Mouse (Mus musculus) brain, adult 2 months (tissue): Measurements from ENCODE around the gene Rem1.

ENCODE experiments used
- DNase-seq: peaks from one replicate; pipeline ENCODE4 v3.0.0; 2011; ENCODE audit warnings: low read depth, low spot score

The Rem1 gene

DNA sequence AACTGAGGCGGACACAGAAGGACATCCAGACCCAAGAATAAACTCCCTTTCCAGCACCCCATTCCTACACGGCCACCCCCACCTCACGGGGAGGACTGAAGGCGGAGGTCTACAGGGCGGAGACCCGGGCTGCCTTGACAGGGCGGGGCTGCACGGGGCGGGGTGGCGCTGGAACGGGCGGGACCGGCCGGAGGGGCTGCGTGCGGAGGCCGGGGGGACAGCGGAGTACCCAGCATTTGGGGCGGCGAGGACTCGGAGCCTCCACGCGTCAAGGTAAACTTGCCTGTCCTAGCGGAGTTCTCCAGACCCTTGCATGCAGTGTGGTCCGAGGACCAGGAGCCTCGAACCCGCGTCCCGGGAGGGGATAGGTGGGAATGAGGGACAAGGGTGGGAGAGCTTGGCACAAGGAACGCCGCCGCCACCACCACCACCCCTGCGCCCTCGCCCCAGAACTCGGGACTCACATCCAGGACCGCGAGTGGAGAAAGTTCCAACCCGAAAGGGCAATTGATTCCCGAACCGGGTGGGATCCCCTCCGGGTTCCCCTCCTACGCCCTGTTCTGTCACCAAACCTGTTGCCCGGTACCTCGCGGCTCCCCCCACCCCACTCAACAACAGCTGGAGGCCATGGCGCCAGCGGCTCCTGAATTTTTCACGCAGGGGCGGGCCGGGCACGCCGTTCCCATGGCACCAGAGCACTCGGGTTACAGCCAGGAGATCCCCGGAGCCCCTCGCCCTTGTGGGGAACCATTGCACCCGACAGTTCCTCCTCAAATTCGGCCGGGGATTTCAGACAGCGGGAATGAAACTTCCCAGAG, at the start of gene Rem1:
Rem1 (plus strand) TSS at position 178 of the 818 bp plus-strand sequence.
- no peak for DNase-seq

DNA sequence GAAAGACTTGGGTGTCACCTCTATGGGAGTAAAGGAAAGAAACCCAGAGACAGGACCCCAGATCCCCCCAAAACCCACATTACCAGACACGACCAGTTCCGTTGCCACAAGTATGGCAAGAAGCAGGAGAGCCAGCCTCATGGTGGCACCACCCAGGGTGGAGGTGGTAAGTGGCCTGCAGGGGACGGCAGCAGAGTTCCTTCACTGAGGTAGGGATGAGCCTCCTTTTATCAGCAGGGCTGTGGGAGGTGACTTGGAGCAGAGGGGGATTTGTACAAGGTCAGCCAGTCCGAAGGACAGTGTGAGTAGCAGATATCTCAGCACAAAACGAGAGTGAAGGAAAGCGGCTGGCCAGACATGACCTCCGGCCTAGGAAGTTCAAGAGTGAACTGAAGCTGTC, 46.6 kb upstream of the Rem1 start, which contains the start of gene Defb19:
Defb19 (minus strand) TSS at position 206 of the 400 bp plus-strand sequence.
- DNase-seq: no peak

DNA sequence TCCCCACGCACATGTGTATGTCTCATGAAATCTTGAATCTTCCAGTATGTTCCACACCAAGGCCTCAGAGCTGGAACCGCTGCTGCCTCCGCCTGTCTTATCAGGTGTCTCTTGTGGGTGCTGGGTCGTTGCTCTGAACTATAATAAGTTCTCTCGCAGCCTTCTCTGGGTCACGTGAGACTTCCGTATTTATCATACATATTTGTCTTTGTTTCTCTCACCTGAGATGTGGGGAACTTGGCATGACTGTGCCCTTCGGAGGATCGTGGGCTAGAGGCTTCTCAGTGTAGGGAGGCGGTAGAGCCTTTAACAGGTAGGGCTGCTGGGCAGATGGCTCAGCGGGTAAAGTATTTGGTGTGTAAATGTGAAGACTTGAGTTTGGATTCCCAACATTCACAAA, 46.1 kb upstream of the Rem1 start:
- no peak for DNase-seq

DNA sequence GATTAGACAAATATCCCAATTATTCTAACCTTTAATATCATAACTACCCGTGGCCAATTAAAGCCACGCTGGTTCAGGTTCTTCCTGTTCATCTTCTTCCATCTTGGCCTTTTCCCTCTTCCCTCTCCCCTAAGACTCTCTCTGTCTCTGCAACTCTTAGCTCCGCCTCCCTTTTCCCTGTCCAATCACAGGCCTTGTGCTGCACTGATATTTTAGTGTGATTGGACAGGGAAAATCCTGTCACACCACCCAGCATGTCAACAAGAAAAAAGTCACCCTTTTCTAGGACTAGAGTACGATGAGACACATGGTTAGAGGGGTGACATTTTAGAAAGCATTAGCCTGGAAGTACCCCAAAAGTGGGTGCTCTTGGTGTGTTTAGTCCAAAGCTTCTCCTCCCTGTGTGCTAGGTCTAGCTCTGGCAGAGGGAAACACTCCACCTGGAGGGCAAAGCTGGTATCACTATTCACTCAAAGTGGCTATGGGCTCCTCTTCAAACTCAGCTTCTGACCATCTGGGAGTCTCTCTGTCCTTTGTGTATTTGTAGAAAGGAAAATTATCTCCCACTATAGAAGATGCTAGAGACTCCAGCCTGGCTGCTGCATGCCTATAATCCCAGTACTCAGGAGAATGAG, 39.7 kb upstream of the Rem1 start:
- peak; percentile 21 for DNase-seq

DNA sequence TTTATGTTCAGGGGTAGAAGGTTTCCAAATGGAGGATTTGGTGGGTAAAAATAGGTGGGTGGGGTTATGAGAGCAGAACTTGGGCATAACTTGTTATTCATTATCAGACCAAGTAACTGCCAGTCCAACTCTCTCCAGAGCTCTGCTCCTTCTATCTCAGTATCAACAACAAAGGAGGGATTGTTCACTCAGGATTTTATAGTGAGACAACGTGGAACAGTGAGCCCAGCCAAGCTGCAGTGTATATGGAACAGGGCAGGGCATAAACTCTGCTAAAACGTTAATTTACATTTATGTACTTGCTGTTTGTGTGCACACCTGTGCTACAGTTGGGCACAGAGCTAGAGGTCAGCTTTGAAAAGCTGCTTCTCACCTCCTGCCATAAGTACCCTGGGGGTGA, 38.3 kb upstream of the Rem1 start:
- DNase-seq: no peak

DNA sequence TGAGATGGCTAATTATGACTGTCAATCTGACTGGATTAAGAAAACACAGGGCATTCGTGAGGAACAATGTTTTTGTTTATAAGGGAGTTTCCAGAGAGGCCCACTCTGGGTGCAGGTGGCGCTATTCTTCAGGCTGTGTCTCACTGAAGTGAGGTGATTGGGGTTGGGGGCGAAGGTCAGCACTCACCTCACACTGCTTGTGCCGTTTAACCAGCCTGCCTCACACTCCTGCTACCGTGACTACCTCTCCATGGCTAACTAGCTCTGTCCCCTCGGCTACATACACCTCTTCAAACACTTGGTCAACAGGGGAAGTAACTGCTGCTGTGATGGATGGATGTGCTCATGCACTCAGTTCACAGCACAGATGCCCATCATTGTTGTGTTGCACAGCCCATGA, 37.7 kb upstream of the Rem1 start:
- no peak for DNase-seq

DNA sequence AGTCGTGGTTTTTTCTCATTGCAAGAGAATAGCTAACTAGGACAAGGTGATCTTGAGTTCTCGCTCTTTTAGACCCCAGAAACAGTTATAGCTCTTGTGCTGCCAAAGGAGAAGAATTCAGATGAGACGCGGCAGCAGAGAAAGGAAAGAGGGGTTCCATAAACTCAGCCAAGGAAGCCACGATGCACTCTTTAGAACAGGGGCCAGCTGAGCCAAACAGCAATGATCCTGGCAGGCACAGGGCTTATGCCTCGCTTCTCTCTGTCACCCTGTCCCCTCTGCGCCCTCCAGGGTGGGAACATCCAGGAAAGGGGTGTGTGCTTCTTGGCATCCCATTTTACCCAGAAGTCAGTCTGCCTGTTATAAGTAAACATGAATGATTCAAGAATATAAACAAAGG, 27.5 kb upstream of the Rem1 start, which contains the start of gene Defb45:
Defb45 (minus strand) TSS at position 101 of the 400 bp plus-strand sequence.
- no peak for DNase-seq

DNA sequence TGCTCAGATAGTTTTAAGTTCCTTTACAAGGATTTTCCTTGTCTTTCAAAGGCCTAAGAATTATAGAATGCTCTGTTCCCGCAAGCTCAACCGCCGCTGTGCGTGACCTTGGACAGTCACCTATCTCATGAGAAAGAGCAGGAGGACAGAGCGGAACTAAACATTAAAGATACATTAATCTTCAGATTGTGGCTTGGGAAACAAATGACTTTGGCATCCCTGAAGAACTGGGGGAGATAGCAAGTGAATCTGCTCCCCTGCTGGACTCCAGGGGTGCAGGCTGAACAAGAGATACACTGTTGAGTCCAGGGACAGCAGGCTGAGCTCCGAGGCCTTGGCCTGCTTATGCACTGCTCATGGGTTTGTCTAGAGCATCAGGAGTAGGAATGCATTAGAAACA, 26.7 kb upstream of the Rem1 start:
- no peak for DNase-seq

DNA sequence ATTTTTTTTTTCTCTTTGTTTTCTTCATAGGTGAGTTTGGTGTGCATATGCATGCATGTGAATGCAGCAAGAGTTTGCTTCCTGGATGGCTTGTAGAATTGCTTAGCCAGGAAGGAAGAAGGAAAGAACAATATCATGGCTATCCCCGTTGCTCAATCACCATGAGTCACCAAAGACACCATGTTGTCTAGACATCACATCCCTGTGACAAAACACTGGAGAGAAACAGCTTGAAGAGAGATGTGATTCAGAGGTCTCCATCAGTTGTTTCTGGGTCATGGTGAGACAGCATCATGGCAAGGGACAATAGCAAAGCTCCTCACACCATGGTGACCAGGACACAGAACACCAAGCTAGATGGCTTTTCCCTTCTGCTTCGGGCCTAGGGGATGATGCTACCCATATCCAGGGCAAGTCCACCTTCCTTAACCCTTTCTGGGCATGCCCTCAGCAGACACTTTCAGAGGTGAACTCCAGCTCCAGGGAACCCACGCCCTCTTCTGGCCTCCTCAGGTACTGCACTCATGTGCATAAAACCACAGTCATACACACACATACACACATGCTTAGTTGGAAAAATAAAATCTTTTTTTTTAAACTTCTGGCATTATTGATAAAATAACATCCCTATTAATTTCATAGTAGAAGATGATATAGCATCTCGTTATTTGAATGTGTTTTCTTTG, 25.3 kb upstream of the Rem1 start:
- no peak for DNase-seq

DNA sequence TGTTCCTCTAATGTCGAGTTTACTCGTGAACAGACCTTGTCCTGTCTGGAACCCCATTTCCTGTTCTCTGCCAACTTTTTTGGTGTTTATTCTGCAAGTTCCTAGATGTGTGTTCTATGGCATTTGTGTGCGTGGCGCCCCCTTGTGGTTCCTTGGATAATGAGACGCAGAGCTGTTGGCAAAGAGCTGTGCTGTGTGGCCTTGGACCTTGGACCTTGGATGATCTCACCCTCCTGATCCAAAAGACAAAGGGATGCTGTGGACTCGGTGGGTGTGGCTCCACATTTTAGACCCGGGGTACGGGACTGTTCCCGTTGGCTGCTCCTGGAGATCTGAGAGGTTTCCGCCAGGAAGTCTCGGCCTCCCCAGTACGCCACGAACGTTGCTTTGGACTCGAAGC, 22.7 kb upstream of the Rem1 start, which contains the start of gene Defb36:
Defb36 (plus strand) TSS at position 271 of the 400 bp plus-strand sequence.
- DNase-seq: peak; percentile 39

DNA sequence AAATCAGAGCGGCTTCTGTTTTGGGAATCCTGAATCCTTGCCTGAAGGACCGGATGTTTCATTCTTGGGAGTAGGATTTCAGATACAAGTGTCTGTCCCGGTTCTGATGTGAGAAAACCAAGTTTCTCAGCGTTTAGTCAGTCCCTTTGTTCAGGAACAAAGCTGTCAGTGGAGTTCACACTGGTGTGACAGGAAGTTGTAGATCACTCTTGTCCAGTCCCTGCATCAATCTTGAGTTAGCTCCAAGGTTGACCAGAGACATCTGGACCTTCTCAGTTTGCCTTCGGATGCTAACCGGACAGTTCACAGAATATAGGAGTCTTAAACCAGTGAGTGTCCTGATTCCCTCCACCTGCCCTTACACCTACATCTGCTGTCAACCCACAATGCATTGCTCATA, 19.0 kb upstream of the Rem1 start:
- DNase-seq: no peak

DNA sequence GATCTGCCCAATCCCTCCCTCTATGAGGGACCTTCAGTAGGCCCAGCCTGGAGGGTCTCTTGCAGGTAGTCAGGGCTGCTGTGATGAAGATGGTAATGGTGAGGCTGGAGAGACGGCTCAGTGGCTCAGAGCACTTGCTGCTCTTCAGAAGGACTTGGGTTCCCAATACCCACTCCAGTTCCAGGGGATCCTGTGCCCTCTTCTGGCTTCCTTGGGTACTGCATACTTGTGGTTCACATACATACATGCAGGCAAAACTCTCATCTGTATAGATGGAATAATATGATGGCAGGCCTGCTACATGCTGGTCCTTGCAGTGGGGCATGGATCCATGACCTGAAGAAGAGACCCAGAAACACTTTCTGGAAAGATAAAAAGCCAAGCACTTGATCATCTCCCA, 18.0 kb upstream of the Rem1 start:
- DNase-seq: no peak

DNA sequence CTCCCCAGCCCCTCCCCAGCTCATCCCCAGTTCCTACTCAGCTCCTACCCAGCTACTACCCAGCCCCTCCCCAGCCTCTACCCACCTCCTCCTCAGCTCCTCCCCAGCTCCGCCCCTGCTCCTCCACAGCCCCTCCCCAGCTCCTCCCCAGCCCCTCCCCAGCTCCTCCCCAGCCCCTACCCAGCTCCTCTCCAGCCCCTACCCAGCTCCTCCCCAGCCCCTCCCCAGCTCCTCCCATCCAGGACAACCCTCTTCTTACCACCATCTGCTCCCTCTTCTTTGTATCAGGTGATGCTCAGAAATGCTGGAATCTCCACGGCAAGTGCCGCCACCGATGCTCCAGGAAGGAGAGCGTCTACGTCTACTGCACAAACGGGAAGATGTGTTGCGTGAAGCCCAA, 14.6 kb upstream of the Rem1 start:
- DNase-seq: peak; percentile 42

DNA sequence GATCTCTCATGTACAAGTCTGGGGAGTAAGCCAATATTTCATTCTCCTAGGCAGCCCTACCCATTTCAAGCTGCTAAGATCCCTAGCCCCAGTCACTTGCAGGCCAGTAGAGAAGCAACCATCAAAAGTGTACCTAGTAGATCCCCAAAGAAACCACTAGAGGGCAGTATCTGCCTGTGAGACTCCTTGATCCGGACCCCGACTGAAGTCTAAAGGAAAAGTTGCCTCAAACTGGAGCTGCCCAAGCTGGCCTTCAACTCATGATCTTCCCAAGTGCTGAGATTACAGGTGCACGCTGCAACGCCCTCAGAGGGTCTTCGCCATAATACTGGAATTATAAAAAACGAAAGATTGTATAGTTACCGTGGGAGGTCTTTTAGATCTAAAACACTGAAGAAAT, 11.2 kb upstream of the Rem1 start:
- DNase-seq: peak; percentile 80

DNA sequence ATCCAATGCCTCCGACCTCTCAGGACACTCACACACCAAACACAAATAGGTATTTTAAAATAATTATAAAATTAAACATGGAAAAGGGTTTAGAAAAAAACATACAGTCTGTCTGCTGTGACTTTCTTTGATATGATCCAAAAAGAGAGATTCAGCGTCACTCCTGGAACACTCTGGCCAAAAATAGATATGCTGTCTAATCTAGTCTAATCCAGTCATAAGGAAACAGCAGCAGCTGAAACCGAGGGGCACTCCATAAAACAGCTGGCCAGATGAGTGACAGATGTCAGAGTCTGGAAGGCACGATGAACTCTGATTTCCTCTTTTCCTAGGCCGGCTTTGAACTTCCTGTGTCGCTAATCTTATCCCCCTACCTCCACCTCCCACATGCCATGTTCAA, 10.3 kb upstream of the Rem1 start:
- no peak for DNase-seq

DNA sequence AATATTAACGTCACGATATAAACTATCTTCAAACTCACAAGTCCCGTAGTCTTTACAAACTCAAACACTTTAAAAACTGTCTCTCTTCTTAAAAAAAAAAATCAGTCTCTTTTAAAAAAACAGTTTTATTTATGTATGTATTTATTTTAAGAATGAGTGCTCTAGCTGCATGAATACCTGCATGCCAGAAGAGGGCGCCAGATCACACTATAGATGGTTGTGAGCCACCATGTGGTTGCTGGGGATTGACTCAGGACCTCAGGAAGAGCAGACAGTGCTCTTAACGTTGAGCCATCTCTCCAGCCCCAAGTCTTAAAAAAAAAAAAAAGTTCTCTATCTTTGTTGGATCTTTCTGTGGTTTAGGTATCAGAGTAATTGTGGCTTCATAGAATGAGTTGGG, 9.4 kb upstream of the Rem1 start:
- DNase-seq: no peak

DNA sequence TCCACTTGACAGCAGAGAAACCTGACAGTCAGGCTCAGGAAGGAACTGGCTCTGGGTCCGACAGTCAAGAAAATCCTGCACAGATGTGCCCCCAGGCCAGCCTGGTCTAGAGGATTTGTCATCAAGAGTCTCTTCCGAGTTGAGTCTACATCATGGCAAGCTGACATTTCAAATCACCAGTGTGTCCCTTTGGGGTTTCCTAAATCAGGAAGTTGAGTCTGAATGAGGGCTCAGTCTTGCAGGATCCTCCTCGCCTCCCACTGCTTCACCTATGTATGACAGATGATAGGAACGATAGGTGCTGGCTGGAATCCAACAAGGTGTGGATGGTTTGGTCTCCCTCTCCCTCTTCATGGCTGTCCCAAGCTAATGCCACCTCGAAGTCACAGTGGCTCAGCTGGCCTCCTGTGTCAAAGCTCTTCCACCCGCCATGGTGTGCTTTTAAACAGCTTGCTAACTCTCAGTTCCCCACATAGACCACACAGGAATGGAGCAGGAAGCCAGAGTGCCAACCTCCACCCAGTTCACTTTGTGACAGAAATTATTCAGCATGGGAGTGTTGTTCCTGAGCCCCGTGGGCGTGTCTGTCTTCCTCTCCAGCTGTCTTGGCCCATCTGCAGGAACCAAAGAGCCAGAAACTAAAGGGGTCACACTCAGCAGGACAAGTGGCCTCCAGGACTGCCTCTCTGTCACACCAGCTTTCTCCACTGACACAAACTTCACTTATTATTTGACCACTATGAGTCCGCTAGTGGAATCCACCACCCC, 6.2 kb upstream of the Rem1 start:
- DNase-seq: peak; percentile 36

DNA sequence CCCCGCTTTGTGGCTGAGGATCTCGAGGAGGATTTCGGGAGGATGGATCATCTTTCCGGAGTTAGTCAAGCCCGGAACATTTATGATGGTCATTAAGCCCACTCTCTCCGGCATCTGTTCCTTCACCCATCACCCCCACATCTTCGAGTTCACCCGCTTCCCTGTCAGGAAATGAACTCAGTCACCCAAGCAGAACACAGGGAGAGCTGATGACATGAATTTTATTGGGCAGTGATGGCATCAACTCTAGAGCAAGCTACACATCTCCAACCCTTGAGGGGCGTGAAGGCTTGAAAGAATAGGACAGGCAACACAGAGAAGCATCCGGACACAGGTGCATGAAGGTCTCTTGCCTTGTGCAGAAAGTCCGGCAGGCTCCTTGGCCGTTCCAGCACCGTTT, 4.6 kb upstream of the Rem1 start:
- no peak for DNase-seq

DNA sequence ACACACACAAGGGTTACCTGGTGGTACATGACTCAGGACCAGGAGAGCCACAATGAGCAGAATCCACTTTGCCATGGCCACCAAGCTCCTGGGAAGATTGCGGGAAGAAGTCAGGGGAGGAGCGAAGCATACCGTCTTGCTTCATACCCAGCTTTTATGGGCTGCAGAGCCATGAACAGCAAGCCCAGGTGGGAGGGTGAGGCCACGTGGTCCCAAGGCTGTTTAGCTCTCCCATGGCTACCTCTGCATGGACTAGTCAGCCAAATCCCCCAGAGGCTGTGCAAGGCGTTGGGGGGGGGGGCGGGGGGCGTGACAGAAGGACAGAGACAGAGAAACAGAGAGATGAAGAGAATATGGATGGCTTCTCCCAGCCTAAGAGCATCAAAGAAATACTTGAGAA, 3.8 kb upstream of the Rem1 start, which contains the start of gene Defb25:
Defb25 (minus strand) TSS at position 101 of the 400 bp plus-strand sequence.
- no peak for DNase-seq

DNA sequence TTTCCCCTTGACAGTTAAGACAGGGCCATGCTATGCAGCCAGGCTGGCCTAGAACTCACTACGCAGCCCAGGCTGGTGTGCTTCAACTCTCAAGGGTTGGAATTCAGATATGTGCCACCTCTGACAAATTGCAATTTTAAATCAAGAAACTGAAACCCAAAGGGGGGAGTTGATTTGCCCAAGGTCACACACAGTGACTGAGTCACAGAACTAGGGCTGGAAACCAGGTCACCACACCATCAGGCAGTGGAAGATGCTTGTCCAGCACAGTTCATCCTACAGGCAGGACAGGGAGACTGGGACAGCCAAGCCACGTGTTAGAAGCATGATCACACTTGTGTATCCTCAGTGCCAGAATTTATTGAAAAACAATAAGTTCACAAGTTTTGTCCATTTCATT, 2.2 kb upstream of the Rem1 start:
- DNase-seq: no peak

DNA sequence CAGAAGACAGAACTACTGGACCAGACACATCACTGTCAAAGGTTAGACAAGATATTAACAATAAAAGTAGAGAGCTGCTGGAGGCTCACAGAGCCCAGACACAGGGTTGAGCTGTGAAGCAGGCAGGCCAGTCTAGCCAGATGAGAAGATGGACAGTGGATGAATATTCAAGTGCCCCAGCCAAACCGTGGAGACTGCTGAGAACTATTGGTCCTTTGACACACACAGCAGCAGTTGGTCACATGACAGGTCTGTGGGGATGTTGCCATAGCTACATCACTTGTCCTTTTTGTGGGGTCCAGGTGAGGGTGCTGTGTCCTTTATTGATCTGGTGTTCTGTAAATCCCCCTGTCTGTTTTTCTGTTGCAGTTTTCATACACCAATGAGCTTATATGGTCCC, 1.5 kb upstream of the Rem1 start:
- DNase-seq: no peak

DNA sequence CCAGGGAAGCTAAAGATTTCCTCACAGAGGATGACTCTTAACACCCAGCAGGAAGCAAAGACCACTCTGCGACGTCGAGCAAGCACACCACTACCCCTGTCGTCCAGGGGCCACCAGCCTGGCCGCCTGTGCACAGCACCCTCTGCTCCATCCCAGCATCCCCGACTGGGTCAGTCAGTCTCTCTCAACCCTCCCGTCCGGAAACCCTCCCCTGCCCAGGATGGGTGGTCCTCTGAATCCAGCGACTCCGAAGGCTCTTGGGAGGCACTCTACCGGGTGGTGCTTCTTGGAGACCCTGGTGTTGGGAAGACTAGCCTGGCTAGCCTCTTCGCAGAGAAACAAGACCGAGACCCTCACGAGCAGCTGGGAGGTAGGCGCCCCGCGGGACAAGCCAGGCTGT, 1.3 kb downstream of the Rem1 start:
- no peak for DNase-seq
